Mouse (Mus musculus): ENCODE results near the gene Gm36210. TPM values are rescaled to one million over a fixed set of nuclear protein-coding genes. Genes with fewer than 3 reads are reported as not detected.

The Gm36210 gene
- total and polyA plus RNA-seq, 3 experiments = 0.90 TPM; not detected in 2

DNA sequence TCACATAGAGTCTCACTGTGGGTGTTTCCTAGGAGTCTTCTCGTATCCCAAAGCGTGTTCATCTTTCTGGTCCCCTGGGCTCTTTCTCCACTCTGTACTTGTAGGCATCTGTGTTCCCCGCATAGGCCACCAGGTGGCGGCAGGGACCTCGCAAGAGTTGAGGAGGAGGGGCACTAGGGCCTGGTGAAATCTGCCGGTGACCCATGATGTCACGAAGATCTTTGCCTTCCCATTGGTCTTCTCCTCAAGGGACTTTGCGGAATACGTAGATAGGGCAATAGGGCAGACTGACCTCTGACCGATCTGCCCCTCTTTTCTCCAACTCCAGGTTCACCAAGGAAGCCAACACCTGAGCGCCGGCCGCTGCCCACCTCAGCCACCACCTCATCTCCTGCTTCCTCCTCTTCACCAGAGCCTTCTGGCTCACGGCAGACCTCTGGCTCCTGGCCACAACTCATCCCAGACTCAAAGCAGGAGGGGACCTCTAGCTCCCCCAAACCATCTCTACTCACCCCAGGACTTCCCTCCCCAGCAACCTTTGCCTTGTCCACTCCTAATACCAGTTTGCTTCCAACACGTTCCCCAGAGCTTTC, 37.0 kb upstream of the Gm36210 start (continued):
- peak; percentile 33; the same call in 1 of the 2 replicates for TF ChIP-seq NELFE (IDR thresholded peaks at IDR 0.05; ENCODE audit: low read depth, low read length)
- TF ChIP-seq BHLHE40 (IDR thresholded peaks at IDR 0.05; ENCODE audit: low read depth, low read length) = peak; percentile 31; the same call in 1 of the 2 replicates
- TF ChIP-seq ETS1 (conservative IDR thresholded peaks at IDR 0.05; ENCODE audit: low read depth, low read length) = no peak; the same call in 1 of the 2 replicates
- no peak for TF ChIP-seq MXI1 (IDR thresholded peaks at IDR 0.05; ENCODE audit: low read depth, low read length)
- no peak for TF ChIP-seq UBTF (IDR thresholded peaks at IDR 0.05; ENCODE audit: low read depth, low read length)
- peak; percentile 54 to 96 for TF ChIP-seq CTCF (conservative IDR thresholded peaks at IDR 0.05 in 1 of 2, IDR thresholded peaks at IDR 0.05 in 1 of 2; ENCODE audit: low read depth in 2 of 2, low read length in 2 of 2)
- TF ChIP-seq CHD2 (IDR thresholded peaks at IDR 0.05; ENCODE audit: low read length) = peak; percentile 99
- 0 out of 2 replicates have a peak, but pooled peaks have one; percentile 45 for TF ChIP-seq MAX (IDR thresholded peaks at IDR 0.05; ENCODE audit: low read length)
- TF ChIP-seq CHD1 (IDR thresholded peaks at IDR 0.05; ENCODE audit: low read depth, low read length) = no peak
- TF ChIP-seq MYC (IDR thresholded peaks at IDR 0.05; ENCODE audit: low read depth, low read length) = 0 out of 2 replicates have a peak, but pooled peaks have one; percentile 46
- 0 out of 2 replicates have a peak, but pooled peaks have one; percentile 22 for TF ChIP-seq TCF12 (IDR thresholded peaks at IDR 0.05; ENCODE audit: low read depth, low read length)
- peak; percentile 81 for TF ChIP-seq MAZ (IDR thresholded peaks at IDR 0.05; ENCODE audit: low read depth, low read length)
- TF ChIP-seq NRF1 (IDR thresholded peaks at IDR 0.05; ENCODE audit: low read depth, low read length) = peak; percentile 56; the same call in 1 of the 2 replicates
- TF ChIP-seq ZKSCAN1 (IDR thresholded peaks at IDR 0.05; ENCODE audit: borderline replicate concordance, low read depth, low read length) = no peak
- TF ChIP-seq POLR2A (IDR thresholded peaks at IDR 0.05; ENCODE audit: low read depth, low read length) = 0 out of 2 replicates have a peak, but pooled peaks have one; percentile 22
- no peak for TF ChIP-seq ZNF384 (IDR thresholded peaks at IDR 0.05; ENCODE audit: low read depth, low read length)
- peak; percentile 85 for TF ChIP-seq RAD21 (IDR thresholded peaks at IDR 0.05; ENCODE audit: low read depth, low read length)
- TF ChIP-seq E2F4 (IDR thresholded peaks at IDR 0.05; ENCODE audit: insufficient replicate concordance, low read depth, low read length) = no peak

GRCm38 (mm10) chr7:4942673-4943072, 36.4 kb upstream of the Gm36210 start:
- Histone ChIP-seq H3K9me3 (replicated peaks; ENCODE audit: low read length) (no peaks in the 10 kb centered on the region), H3K9ac (ENCODE audit: insufficient read depth, low read depth) (no peak overlapping the region), H3K4me1 (ENCODE audit: control insufficient read depth in 1 of 2, insufficient read depth in 2 of 2) (peaks cover 3 to 16% of the 10 kb centered on the region in 2 experiments; a peak in 3 of 4 replicates), H3K36me3 (replicated peaks in 1 of 2; ENCODE audit: control insufficient read depth in 1 of 2, insufficient read depth in 1 of 2, low read length in 1 of 2) (peaks cover 0 to 11% of the 10 kb centered on the region in 2 experiments), H3K79me2 (replicated peaks; ENCODE audit: control insufficient read depth, extremely low read depth, insufficient read depth, poor library complexity, severe bottlenecking) (no peaks in the 10 kb centered on the region), H3K4me3 (replicated peaks in 1 of 3; ENCODE audit: low read depth in 2 of 3, low read length in 2 of 3, poor library complexity in 1 of 3) (no peak overlapping the region), H3K27me3 (replicated peaks) (peaks cover 1% of the 10 kb centered on the region), H3K27ac (ENCODE audit: insufficient read depth, low read depth) (no peak overlapping the region), H3K4me2 (ENCODE audit: insufficient read depth, low read depth, poor library complexity, severe bottlenecking) (no peak overlapping the region)
- in situ Hi-C loops (cut with MboI; ENCODE audit: low pct_ligation_motif_present, low pct_unique_long_range_greater_than_20kb, low sequenced_read_pairs) = loop anchor here (5.0 to 10.0 kb wide), 2 partner anchors 110 to 378 kb away; partner anchors contain the start of gene Zfp580
- dilution Hi-C loops (cut with MboI; ENCODE audit: extremely low pct_ligation_motif_present, extremely low pct_unique_long_range_greater_than_20kb, low sequenced_read_pairs) = no loop called here
- no peak for DNase-seq (ENCODE audit: extremely low read depth)
- no peak for TF ChIP-seq PAX5 (IDR thresholded peaks at IDR 0.05; ENCODE audit: low read length)
- TF ChIP-seq CTCF (conservative IDR thresholded peaks at IDR 0.05 in 1 of 2, IDR thresholded peaks at IDR 0.05 in 1 of 2; ENCODE audit: low read depth in 2 of 2, low read length in 2 of 2) = no peak
- no peak for TF ChIP-seq ZKSCAN1 (IDR thresholded peaks at IDR 0.05; ENCODE audit: borderline replicate concordance, low read depth, low read length)
- TF ChIP-seq NELFE (IDR thresholded peaks at IDR 0.05; ENCODE audit: low read depth, low read length) = no peak
- TF ChIP-seq IRF4 (IDR thresholded peaks at IDR 0.05; ENCODE audit: low read depth, low read length) = no peak
- TF ChIP-seq HCFC1 (IDR thresholded peaks at IDR 0.05; ENCODE audit: low read depth, low read length) = no peak
- no peak for TF ChIP-seq TCF12 (IDR thresholded peaks at IDR 0.05; ENCODE audit: low read depth, low read length)
- TF ChIP-seq MAX (IDR thresholded peaks at IDR 0.05; ENCODE audit: low read length) = no peak
- no peak for TF ChIP-seq TBP (conservative IDR thresholded peaks at IDR 0.05; ENCODE audit: low read depth, low read length)
- TF ChIP-seq CHD2 (IDR thresholded peaks at IDR 0.05; ENCODE audit: low read length) = no peak
- no peak for TF ChIP-seq BHLHE40 (IDR thresholded peaks at IDR 0.05; ENCODE audit: low read depth, low read length)
- TF ChIP-seq JUND (conservative IDR thresholded peaks at IDR 0.05; ENCODE audit: low read depth, low read length) = no peak
- TF ChIP-seq ETS1 (conservative IDR thresholded peaks at IDR 0.05; ENCODE audit: low read depth, low read length) = no peak
- TF ChIP-seq MYC (IDR thresholded peaks at IDR 0.05; ENCODE audit: low read depth, low read length) = no peak
- TF ChIP-seq ZNF384 (IDR thresholded peaks at IDR 0.05; ENCODE audit: low read depth, low read length) = no peak
- TF ChIP-seq POLR2A (IDR thresholded peaks at IDR 0.05; ENCODE audit: low read depth, low read length) = no peak
- no peak for TF ChIP-seq MAZ (IDR thresholded peaks at IDR 0.05; ENCODE audit: low read depth, low read length)
- no peak for TF ChIP-seq RAD21 (IDR thresholded peaks at IDR 0.05; ENCODE audit: low read depth, low read length)

Measured in CH12.LX (cell line).